Mouse (Mus musculus): ENCODE data around the gene Babam2. TPM values are rescaled to one million over a fixed set of nuclear protein-coding genes. Genes with fewer than 3 reads are reported as not detected.

The Babam2 gene
- polyA plus RNA-seq, 1 experiment = 18.4 TPM

DNA sequence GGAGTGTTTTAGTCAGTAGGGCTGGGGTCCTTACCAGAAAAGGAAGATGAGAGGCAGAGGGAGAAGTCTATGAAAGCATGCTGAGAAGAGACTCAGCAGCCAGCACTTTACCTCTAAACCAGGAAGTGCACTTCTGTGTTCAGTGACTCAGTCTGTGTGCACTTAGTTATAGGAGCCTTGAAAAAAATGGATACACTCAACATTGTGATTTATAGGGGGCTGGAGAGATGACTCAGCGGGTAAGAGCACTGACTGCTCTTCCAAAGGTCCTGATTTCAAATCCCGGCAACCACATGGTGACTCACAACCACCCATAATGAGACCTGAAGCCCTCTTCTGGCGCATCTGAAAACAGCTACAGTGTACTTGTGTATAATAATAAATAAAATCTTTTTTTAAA, 238.5 kb downstream of the Babam2 start:
- TF ChIP-seq POLR2A (IDR thresholded peaks at IDR 0.05; ENCODE audit: low read depth, low read length) = no peak
- no peak for TF ChIP-seq CTCF (IDR thresholded peaks at IDR 0.05; ENCODE audit: extremely low read depth, insufficient read length, insufficient replicate concordance, low read depth, low read length)
- Histone ChIP-seq H3K36me3 (ENCODE audit: control insufficient read depth, insufficient read depth, low read length) (no peaks in the 10 kb centered on the region), H3K27ac (ENCODE audit: insufficient read depth, low read depth, low read length) (0 out of 2 replicates have a peak overlapping the region, but pooled peaks have one; percentile 31), H3K4me1 (ENCODE audit: control insufficient read depth, insufficient read depth, insufficient read length, low read length) (peaks cover 2% of the 10 kb centered on the region), H3K4me3 (ENCODE audit: low read depth, low read length) (no peak overlapping the region), H3K27me3 (ENCODE audit: control insufficient read depth, insufficient read depth, low read length) (no peaks in the 10 kb centered on the region)
- WGBS = 60% methylated on average over 3 of the region's 3 CpGs

DNA sequence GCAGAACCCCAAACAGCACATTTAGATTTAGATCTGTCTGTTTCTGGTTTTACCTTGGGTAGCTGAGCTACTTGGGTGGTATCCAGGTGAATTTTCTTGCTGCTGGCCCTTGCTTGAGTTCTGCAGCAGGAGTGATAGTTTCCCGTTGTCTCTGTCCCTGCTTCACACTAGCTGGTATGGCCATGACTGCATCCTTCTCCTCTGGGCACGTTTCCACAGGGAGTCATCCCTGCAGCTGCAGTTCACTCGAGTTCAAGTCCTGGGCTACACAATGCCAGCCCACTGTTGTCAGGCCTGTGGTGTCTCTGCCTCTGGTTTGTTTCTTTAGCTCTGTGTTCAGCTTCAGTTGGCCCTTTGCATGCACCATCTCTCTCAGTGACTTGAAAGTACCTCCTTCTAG, 239.0 kb downstream of the Babam2 start:
- peaks cover 2% of the 10 kb centered on the region for H3K4me1 ChIP-seq (ENCODE audit: control insufficient read depth, insufficient read depth, insufficient read length, low read length)
- TF ChIP-seq POLR2A (IDR thresholded peaks at IDR 0.05; ENCODE audit: low read depth, low read length) = no peak
- TF ChIP-seq CTCF (IDR thresholded peaks at IDR 0.05; ENCODE audit: extremely low read depth, insufficient read length, insufficient replicate concordance, low read depth, low read length) = no peak
- no peaks in the 10 kb centered on the region for H3K27me3 ChIP-seq (ENCODE audit: control insufficient read depth, insufficient read depth, low read length)
- H3K4me3 ChIP-seq (ENCODE audit: low read depth, low read length) = no peak overlapping the region
- H3K27ac ChIP-seq (ENCODE audit: insufficient read depth, low read depth, low read length) = no peak overlapping the region
- 74% methylated on average over 3 of the region's 3 CpGs for WGBS
- no peaks in the 10 kb centered on the region for H3K36me3 ChIP-seq (ENCODE audit: control insufficient read depth, insufficient read depth, low read length)

DNA sequence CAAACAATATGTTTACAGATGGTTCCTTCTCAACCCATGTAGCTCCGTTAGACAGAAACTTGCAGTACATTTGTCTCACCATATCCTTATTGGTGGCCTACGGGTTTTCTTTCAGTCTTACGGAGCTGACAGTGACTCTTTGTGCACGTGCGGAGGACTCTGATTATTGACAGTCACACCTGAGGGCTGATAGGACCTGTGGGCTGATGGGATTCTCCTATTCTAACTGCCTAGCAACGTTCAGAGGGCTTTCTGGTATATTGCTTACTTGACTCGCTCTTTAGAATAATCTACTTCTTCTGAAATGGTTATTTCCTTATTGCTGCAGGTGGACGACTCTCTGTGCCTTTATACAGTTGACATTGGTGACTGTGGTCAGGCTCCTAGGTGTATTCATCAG, 243.4 kb downstream of the Babam2 start:
- WGBS = 33% methylated on average over 8 of the region's 8 CpGs

DNA sequence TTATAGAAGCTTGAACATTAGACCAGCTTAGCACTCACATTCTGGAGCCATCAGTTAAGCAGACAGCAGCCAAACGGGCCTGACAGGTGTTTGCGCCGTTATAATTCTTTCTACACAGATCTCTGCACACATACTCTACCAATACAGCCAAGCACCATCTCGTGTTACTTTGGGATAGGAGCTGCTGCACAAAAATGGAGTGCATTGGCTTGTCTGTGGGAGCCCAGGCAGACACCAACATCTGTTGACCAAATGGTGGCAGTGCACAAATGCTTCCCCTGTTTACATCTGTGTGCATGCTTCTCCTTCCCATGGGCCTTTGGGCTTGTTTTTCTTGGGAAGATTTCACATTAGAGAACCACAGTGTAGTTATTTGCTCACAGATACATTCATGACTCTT, 249.7 kb downstream of the Babam2 start:
- Histone ChIP-seq H3K4me1 (ENCODE audit: control insufficient read depth, insufficient read depth, insufficient read length, low read length) (0 out of 2 replicates have a peak, but pooled peaks cover 2% of the 10 kb centered on the region), H3K36me3 (ENCODE audit: control insufficient read depth, insufficient read depth, low read length) (no peaks in the 10 kb centered on the region), H3K27ac (ENCODE audit: insufficient read depth, low read depth, low read length) (no peak overlapping the region), H3K27me3 (ENCODE audit: control insufficient read depth, insufficient read depth, low read length) (no peaks in the 10 kb centered on the region), H3K4me3 (ENCODE audit: low read depth, low read length) (no peak overlapping the region)
- no peak for TF ChIP-seq CTCF (IDR thresholded peaks at IDR 0.05; ENCODE audit: extremely low read depth, insufficient read length, insufficient replicate concordance, low read depth, low read length)
- no peak for TF ChIP-seq POLR2A (IDR thresholded peaks at IDR 0.05; ENCODE audit: low read depth, low read length)
- 46% methylated on average over 4 of the region's 4 CpGs for WGBS

More for the DNA sequence above, 243.4 kb downstream of the Babam2 start:
- no peaks in the 10 kb centered on the region for H3K27me3 ChIP-seq (ENCODE audit: control insufficient read depth, insufficient read depth, low read length)
- H3K36me3 ChIP-seq (ENCODE audit: control insufficient read depth, insufficient read depth, low read length) = no peaks in the 10 kb centered on the region
- H3K4me3 ChIP-seq (ENCODE audit: low read depth, low read length) = no peak overlapping the region
- H3K27ac ChIP-seq (ENCODE audit: insufficient read depth, low read depth, low read length) = no peak overlapping the region
- TF ChIP-seq CTCF (IDR thresholded peaks at IDR 0.05; ENCODE audit: extremely low read depth, insufficient read length, insufficient replicate concordance, low read depth, low read length) (no peak), POLR2A (IDR thresholded peaks at IDR 0.05; ENCODE audit: low read depth, low read length) (no peak)
- no peaks in the 10 kb centered on the region; the same call in 1 of the 2 replicates for H3K4me1 ChIP-seq (ENCODE audit: control insufficient read depth, insufficient read depth, insufficient read length, low read length)

DNA sequence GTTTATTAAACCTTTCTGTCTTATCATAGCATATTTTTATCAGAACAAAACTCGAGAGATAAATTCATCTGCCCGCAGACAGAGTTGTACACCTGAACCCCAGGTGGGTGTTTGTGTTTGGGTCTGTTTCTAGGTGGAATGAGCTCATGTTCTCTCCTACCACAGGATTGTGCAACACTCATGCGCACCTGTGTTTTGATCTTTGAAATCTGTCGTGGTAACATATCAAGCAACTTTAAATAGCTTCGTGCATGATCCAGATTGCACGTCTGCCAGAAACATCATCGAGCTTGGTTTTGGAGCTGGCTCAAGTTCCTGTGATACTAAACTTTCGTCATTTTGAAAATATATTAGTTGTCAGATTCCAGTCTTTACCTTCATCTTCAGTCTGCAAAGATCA, 251.9 kb downstream of the Babam2 start:
- TF ChIP-seq CTCF (IDR thresholded peaks at IDR 0.05; ENCODE audit: extremely low read depth, insufficient read length, insufficient replicate concordance, low read depth, low read length) = no peak
- no peaks in the 10 kb centered on the region for H3K36me3 ChIP-seq (ENCODE audit: control insufficient read depth, insufficient read depth, low read length)
- H3K27me3 ChIP-seq (ENCODE audit: control insufficient read depth, insufficient read depth, low read length) = no peaks in the 10 kb centered on the region
- 0 out of 2 replicates have a peak, but pooled peaks cover 2% of the 10 kb centered on the region for H3K4me1 ChIP-seq (ENCODE audit: control insufficient read depth, insufficient read depth, insufficient read length, low read length)
- no peak overlapping the region for H3K4me3 ChIP-seq (ENCODE audit: low read depth, low read length)
- no peak overlapping the region for H3K27ac ChIP-seq (ENCODE audit: insufficient read depth, low read depth, low read length)
- 19% methylated on average over 8 of the region's 8 CpGs for WGBS

DNA sequence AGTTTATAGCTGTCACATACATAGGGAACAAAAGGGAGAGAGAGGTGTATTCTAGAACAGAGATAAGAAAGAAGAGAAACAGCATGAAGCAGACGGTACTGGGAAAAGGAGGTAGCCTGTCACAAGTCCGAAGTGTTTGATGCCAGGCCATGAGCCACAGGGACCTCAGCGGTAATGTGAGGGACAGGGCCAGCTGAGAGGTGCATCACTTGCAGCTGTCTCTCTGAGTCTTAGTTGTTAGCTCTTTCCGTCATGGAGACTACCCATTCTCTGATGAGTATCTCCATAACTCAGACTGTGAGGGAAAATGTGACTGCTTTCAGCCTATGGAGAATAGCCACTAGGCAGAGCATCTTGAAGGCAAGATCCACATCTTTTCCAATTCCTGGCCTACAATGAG, 253.0 kb downstream of the Babam2 start:
- H3K4me1 ChIP-seq (ENCODE audit: control insufficient read depth, insufficient read depth, insufficient read length, low read length) = 0 out of 2 replicates have a peak, but pooled peaks cover 2% of the 10 kb centered on the region
- TF ChIP-seq POLR2A (IDR thresholded peaks at IDR 0.05; ENCODE audit: low read depth, low read length) (no peak), CTCF (IDR thresholded peaks at IDR 0.05; ENCODE audit: extremely low read depth, insufficient read length, insufficient replicate concordance, low read depth, low read length) (no peak)
- no peak overlapping the region for H3K27ac ChIP-seq (ENCODE audit: insufficient read depth, low read depth, low read length)
- 97% methylated on average over 4 of the region's 4 CpGs for WGBS
- no peaks in the 10 kb centered on the region for H3K36me3 ChIP-seq (ENCODE audit: control insufficient read depth, insufficient read depth, low read length)
- H3K4me3 ChIP-seq (ENCODE audit: low read depth, low read length) = no peak overlapping the region
- H3K27me3 ChIP-seq (ENCODE audit: control insufficient read depth, insufficient read depth, low read length) = no peaks in the 10 kb centered on the region

DNA sequence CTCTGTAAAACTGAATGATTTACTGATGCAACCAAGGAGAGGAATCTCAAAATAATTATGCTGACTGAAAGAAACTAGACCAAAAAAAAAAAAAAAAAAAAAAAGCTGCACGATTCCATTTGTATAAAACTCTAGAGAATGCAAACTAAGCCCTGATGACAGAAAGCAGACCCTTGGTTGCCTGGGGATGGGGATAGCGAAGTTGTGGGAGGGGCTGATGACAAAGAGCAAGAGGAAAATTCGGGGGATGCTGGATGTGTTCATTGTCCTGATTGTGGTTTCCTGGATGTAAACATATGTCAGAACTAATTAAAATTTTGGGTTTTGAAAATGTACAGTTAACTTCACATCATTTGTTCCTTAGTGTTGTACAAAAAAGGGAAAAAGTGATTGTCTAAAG, 257.7 kb downstream of the Babam2 start:
- Histone ChIP-seq H3K27ac (ENCODE audit: insufficient read depth, low read depth, low read length) (no peak overlapping the region), H3K4me1 (ENCODE audit: control insufficient read depth, insufficient read depth, insufficient read length, low read length) (no peaks in the 10 kb centered on the region), H3K27me3 (ENCODE audit: control insufficient read depth, insufficient read depth, low read length) (no peaks in the 10 kb centered on the region), H3K4me3 (ENCODE audit: low read depth, low read length) (no peak overlapping the region), H3K36me3 (ENCODE audit: control insufficient read depth, insufficient read depth, low read length) (no peaks in the 10 kb centered on the region)
- TF ChIP-seq CTCF (IDR thresholded peaks at IDR 0.05; ENCODE audit: extremely low read depth, insufficient read length, insufficient replicate concordance, low read depth, low read length) = no peak
- no peak for TF ChIP-seq POLR2A (IDR thresholded peaks at IDR 0.05; ENCODE audit: low read depth, low read length)
- 90% methylated on average over 3 of the region's 3 CpGs for WGBS

DNA sequence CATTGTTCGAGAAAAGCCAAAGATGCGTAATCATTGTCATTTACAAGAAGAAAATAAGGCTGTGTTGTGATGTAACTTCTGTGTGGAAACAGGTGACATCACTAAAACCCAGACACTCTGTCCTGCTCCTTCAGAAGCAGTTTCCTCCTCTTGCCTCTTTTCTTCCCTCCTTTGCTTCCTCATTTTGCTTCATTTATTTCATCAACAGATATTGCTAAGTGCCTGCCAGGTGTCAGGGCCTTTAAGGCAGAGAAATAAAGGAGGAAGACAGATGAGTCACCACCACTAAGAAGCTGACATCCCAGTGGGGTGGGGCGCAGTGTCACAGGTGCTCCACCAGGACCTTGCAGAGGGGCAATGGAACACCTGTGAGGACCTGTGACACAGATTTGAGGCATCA, 258.9 kb downstream of the Babam2 start:
- Histone ChIP-seq H3K4me3 (ENCODE audit: low read depth, low read length) (no peak overlapping the region), H3K27ac (ENCODE audit: insufficient read depth, low read depth, low read length) (no peak overlapping the region)
- WGBS = 91% methylated on average over 3 of the region's 3 CpGs

More for the DNA sequence above, 258.9 kb downstream of the Babam2 start:
- no peak for TF ChIP-seq POLR2A (IDR thresholded peaks at IDR 0.05; ENCODE audit: low read depth, low read length)
- TF ChIP-seq CTCF (IDR thresholded peaks at IDR 0.05; ENCODE audit: extremely low read depth, insufficient read length, insufficient replicate concordance, low read depth, low read length) = no peak
- Histone ChIP-seq H3K27me3 (ENCODE audit: control insufficient read depth, insufficient read depth, low read length) (no peaks in the 10 kb centered on the region), H3K36me3 (ENCODE audit: control insufficient read depth, insufficient read depth, low read length) (no peaks in the 10 kb centered on the region), H3K4me1 (ENCODE audit: control insufficient read depth, insufficient read depth, insufficient read length, low read length) (no peaks in the 10 kb centered on the region)

Measured in small intestine, adult 2 months (tissue).